Mouse (Mus musculus): ENCODE measurements at regions not wholly inside any gene's neighbourhood (a gene's known extent, or its start where the extent isn't known, plus 50 kb on each side); places are given as distances from the start of the nearest gene placed in this dataset.
A peak's percentile ranks its signal among the peaks of the same experiment; 100 is the strongest.

GRCm38 (mm10) chr1:144309901-144310300 is 60.9 kb upstream of the Rgs1 start:
- Histone ChIP-seq H3K4me1 (replicated peaks; ENCODE audit: control insufficient read depth, insufficient read depth, low read length) (peaks cover 2% of the 10 kb centered on the region; the same call in 1 of the 2 replicates), H3K27ac (ENCODE audit: control insufficient read depth, insufficient read depth, low read length) (no peak overlapping the region), H3K27me3 (ENCODE audit: control insufficient read depth, insufficient read depth, low read length) (no peaks in the 10 kb centered on the region), H3K36me3 (ENCODE audit: control insufficient read depth, insufficient read depth, low read length) (no peaks in the 10 kb centered on the region), H3K4me3 (ENCODE audit: control insufficient read depth, insufficient read depth, low read length) (no peak overlapping the region)
- 96% methylated on average over 3 of the region's 3 CpGs for WGBS
- DNase-seq, result no peak
- TF ChIP-seq POLR2A (IDR thresholded peaks at IDR 0.05; ENCODE audit: control insufficient read depth, extremely low read depth, insufficient read depth, low read length, poor library complexity), result no peak
- TF ChIP-seq CTCF (IDR thresholded peaks at IDR 0.05; ENCODE audit: borderline replicate concordance, control insufficient read depth, extremely low read depth, insufficient read depth, low read length, poor library complexity), result no peak

GRCm38 (mm10) chr1:144308313-144308712 is 59.3 kb upstream of the Rgs1 start:
- 48% methylated on average over 5 of the region's 5 CpGs for WGBS
- no peak for DNase-seq
- Histone ChIP-seq H3K4me1 (replicated peaks; ENCODE audit: control insufficient read depth, insufficient read depth, low read length) (peaks cover 2% of the 10 kb centered on the region; the same call in 1 of the 2 replicates), H3K27ac (ENCODE audit: control insufficient read depth, insufficient read depth, low read length) (no peak overlapping the region), H3K36me3 (ENCODE audit: control insufficient read depth, insufficient read depth, low read length) (no peaks in the 10 kb centered on the region), H3K27me3 (ENCODE audit: control insufficient read depth, insufficient read depth, low read length) (no peaks in the 10 kb centered on the region), H3K4me3 (ENCODE audit: control insufficient read depth, insufficient read depth, low read length) (no peak overlapping the region)
- no peak for TF ChIP-seq POLR2A (IDR thresholded peaks at IDR 0.05; ENCODE audit: control insufficient read depth, extremely low read depth, insufficient read depth, low read length, poor library complexity)
- TF ChIP-seq CTCF (IDR thresholded peaks at IDR 0.05; ENCODE audit: borderline replicate concordance, control insufficient read depth, extremely low read depth, insufficient read depth, low read length, poor library complexity), result no peak

- DNase-seq, result no peak
- WGBS, result 83% methylated on average over 2 of the region's 2 CpGs
- Histone ChIP-seq H3K27me3 (ENCODE audit: control insufficient read depth, insufficient read depth, low read length) (no peaks in the 10 kb centered on the region), H3K4me1 (replicated peaks; ENCODE audit: control insufficient read depth, insufficient read depth, low read length) (peaks cover 2% of the 10 kb centered on the region; the same call in 1 of the 2 replicates), H3K4me3 (ENCODE audit: control insufficient read depth, insufficient read depth, low read length) (no peak overlapping the region), H3K36me3 (ENCODE audit: control insufficient read depth, insufficient read depth, low read length) (no peaks in the 10 kb centered on the region), H3K27ac (ENCODE audit: control insufficient read depth, insufficient read depth, low read length) (no peak overlapping the region)
- TF ChIP-seq CTCF (IDR thresholded peaks at IDR 0.05; ENCODE audit: borderline replicate concordance, control insufficient read depth, extremely low read depth, insufficient read depth, low read length, poor library complexity) (no peak), POLR2A (IDR thresholded peaks at IDR 0.05; ENCODE audit: control insufficient read depth, extremely low read depth, insufficient read depth, low read length, poor library complexity) (no peak)
These were observed 58.8 kb upstream of the Rgs1 start for GRCm38 (mm10) chr1:144307854-144308285.

GRCm38 (mm10) chr1:144307017-144307853 is 58.2 kb upstream of the Rgs1 start:
- Histone ChIP-seq H3K27me3 (ENCODE audit: control insufficient read depth, insufficient read depth, low read length) (no peaks in the 10 kb centered on the region), H3K36me3 (ENCODE audit: control insufficient read depth, insufficient read depth, low read length) (no peaks in the 10 kb centered on the region), H3K4me3 (ENCODE audit: control insufficient read depth, insufficient read depth, low read length) (no peak overlapping the region), H3K4me1 (replicated peaks; ENCODE audit: control insufficient read depth, insufficient read depth, low read length) (peaks cover 2% of the 10 kb centered on the region; the same call in 1 of the 2 replicates), H3K27ac (ENCODE audit: control insufficient read depth, insufficient read depth, low read length) (no peak overlapping the region)
- DNase-seq, result peak; percentile 19
- TF ChIP-seq CTCF (IDR thresholded peaks at IDR 0.05; ENCODE audit: borderline replicate concordance, control insufficient read depth, extremely low read depth, insufficient read depth, low read length, poor library complexity), result no peak
- no peak for TF ChIP-seq POLR2A (IDR thresholded peaks at IDR 0.05; ENCODE audit: control insufficient read depth, extremely low read depth, insufficient read depth, low read length, poor library complexity)
- WGBS, result 18% methylated on average over 7 of the region's 7 CpGs

- Histone ChIP-seq H3K4me1 (replicated peaks; ENCODE audit: control insufficient read depth, insufficient read depth, low read length) (peaks cover 2% of the 10 kb centered on the region; the same call in 1 of the 2 replicates), H3K27ac (ENCODE audit: control insufficient read depth, insufficient read depth, low read length) (no peak overlapping the region), H3K27me3 (ENCODE audit: control insufficient read depth, insufficient read depth, low read length) (no peaks in the 10 kb centered on the region), H3K4me3 (ENCODE audit: control insufficient read depth, insufficient read depth, low read length) (no peak overlapping the region), H3K36me3 (ENCODE audit: control insufficient read depth, insufficient read depth, low read length) (no peaks in the 10 kb centered on the region)
- 87% methylated on average over 2 of the region's 2 CpGs for WGBS
- no peak for DNase-seq
- TF ChIP-seq CTCF (IDR thresholded peaks at IDR 0.05; ENCODE audit: borderline replicate concordance, control insufficient read depth, extremely low read depth, insufficient read depth, low read length, poor library complexity) (no peak), POLR2A (IDR thresholded peaks at IDR 0.05; ENCODE audit: control insufficient read depth, extremely low read depth, insufficient read depth, low read length, poor library complexity) (no peak)
These were observed 57.2 kb upstream of the Rgs1 start for GRCm38 (mm10) chr1:144306284-144306683.

- WGBS, result 56% methylated on average over 2 of the region's 2 CpGs
- H3K4me3 ChIP-seq (ENCODE audit: control insufficient read depth, insufficient read depth, low read length), result no peak overlapping the region
- H3K27me3 ChIP-seq (ENCODE audit: control insufficient read depth, insufficient read depth, low read length), result no peaks in the 10 kb centered on the region
- no peaks in the 10 kb centered on the region for H3K4me1 ChIP-seq (replicated peaks; ENCODE audit: control insufficient read depth, insufficient read depth, low read length)
- no peak for DNase-seq
- H3K27ac ChIP-seq (ENCODE audit: control insufficient read depth, insufficient read depth, low read length), result no peak overlapping the region
- TF ChIP-seq POLR2A (IDR thresholded peaks at IDR 0.05; ENCODE audit: control insufficient read depth, extremely low read depth, insufficient read depth, low read length, poor library complexity) (no peak), CTCF (IDR thresholded peaks at IDR 0.05; ENCODE audit: borderline replicate concordance, control insufficient read depth, extremely low read depth, insufficient read depth, low read length, poor library complexity) (no peak)
- H3K36me3 ChIP-seq (ENCODE audit: control insufficient read depth, insufficient read depth, low read length), result no peaks in the 10 kb centered on the region
These were observed 51.6 kb upstream of the Rgs1 start for GRCm38 (mm10) chr1:144300670-144301069.

Measured in thymus, adult 2 months (tissue).